Mouse (Mus musculus) midbrain, embryonic 11.5 days (tissue): Measurements from ENCODE around the gene Lpin1. TPM values are rescaled to one million over a fixed set of nuclear protein-coding genes. Genes with fewer than 3 reads are reported as not detected.

ENCODE experiments used
- ATAC-seq: fragments of 200-750 bp; cut with Nextera tagmentation; 2 replicates; pipeline ENCODE4 v1.8.0; 2017; ENCODE audit warnings: moderate TSS enrichment, moderate library complexity; ENCODE audit not compliant: low FRiP score
- DNase-seq: peaks from one replicate; pipeline ENCODE4 v3.0.0; 2015; ENCODE audit warnings: low spot score; ENCODE audit errors: missing footprints
- H3K27ac ChIP-seq: fragments of 300-500 bp; sonication (generic); 2 replicates; pipeline ENCODE4 v1.5.1; 2014; ENCODE audit warnings: low read depth, low read length
- H3K27me3 ChIP-seq: fragments of 300-500 bp; sonication (generic); 2 replicates; pipeline ENCODE4 v1.6.1; 2014; ENCODE audit warnings: mild to moderate bottlenecking, low read length, moderate library complexity, mixed read lengths; ENCODE audit not compliant: control insufficient read depth, insufficient read depth
- H3K36me3 ChIP-seq: fragments of 300-500 bp; sonication (generic); 2 replicates; pipeline ENCODE4 v1.6.1; 2014; ENCODE audit warnings: mild to moderate bottlenecking, low read length, moderate library complexity, mixed read lengths; ENCODE audit not compliant: control insufficient read depth, insufficient read depth
- H3K4me1 ChIP-seq: fragments of 300-500 bp; sonication (generic); 2 replicates; pipeline ENCODE4 v1.6.1; 2014; ENCODE audit warnings: low read length; ENCODE audit not compliant: control insufficient read depth, insufficient read depth
- H3K4me2 ChIP-seq: fragments of 300-500 bp; sonication (generic); 2 replicates; pipeline ENCODE4 v1.6.1; 2014; ENCODE audit warnings: mild to moderate bottlenecking, moderate library complexity
- H3K4me3 ChIP-seq: fragments of 300-500 bp; sonication (generic); 2 replicates; pipeline ENCODE4 v1.5.1; 2014; ENCODE audit warnings: low read depth, low read length
- H3K9ac ChIP-seq: fragments of 300-500 bp; sonication (generic); 2 replicates; pipeline ENCODE4 v1.6.1; 2014; ENCODE audit warnings: low read length
- H3K9me3 ChIP-seq: fragments of 300-500 bp; sonication (generic); 2 replicates; pipeline ENCODE4 v1.6.1; 2016; ENCODE audit warnings: low read length; ENCODE audit not compliant: control insufficient read depth
- WGBS: fragments of 180-500 bp; shearing (Covaris S2); extraction: QIAGEN DNeasy Blood & Tissue Kit; methylation state at CpG from one replicate; pipeline ENCODE4 v1.1.7; 2014; 5-methylcytosine and 5-hydroxymethylcytosine counted together
- polyA plus RNA-seq: library from polyadenylated mRNA; unstranded; fragments of >200 nt; fragmentation: Nextera tagmentation; extraction: Ambion mirVana; gene quantifications from 2 replicates; pipeline ENCODE4 v1.2.1, GENCODE M21; 2014

The Lpin1 gene
- polyA plus RNA-seq, 1 experiment from 2014 or later: 10.5 TPM

DNA sequence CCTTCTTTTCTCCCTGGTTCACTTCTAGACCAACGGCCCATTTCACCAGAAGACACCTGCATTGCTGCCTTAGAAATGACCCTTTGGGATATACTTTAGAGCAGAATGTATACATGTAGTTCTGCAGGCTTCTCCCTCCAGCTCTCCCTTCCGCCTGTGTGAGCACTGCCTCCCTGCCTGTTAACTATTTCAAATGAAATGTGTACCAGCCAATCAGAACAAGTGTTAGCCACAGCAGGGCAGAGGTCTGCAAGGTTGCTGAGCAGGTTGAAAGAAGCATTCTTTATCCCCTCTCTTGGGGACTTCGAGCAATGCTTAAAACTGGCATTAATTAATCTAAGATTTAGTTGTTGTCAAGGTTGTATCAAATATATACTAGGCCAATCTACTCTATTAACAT, 11.4 kb downstream of the Lpin1 start:
- Histone ChIP-seq H3K9ac (no peak overlapping the region), H3K27me3 (no peaks in the 10 kb centered on the region), H3K4me1 (no peaks in the 10 kb centered on the region), H3K9me3 (no peaks in the 10 kb centered on the region), H3K4me3 (no peak overlapping the region), H3K36me3 (no peaks in the 10 kb centered on the region), H3K4me2 (no peak overlapping the region), H3K27ac (no peak overlapping the region)
- no peak for DNase-seq
- 42% methylated on average over 3 of the region's 3 CpGs for WGBS
- no peak for ATAC-seq

DNA sequence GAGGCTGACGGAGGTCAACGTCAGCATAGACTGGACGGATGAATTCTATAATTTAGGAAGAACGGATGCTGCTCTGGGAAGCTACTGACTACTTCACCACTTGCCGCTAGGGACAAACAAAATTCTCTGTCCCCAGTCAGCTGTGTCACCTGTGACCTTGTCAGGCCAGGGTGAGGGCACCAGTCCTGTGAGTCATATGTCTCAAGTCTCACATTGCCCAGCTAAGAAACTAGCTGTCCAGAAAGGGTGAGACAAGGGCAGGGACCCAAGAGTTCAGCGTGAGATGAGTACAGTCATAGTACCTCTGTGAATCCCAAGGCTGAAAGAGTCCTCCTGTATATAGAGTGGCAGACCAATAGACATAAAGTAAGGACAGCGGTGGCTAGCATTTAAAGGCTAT, 17.0 kb downstream of the Lpin1 start:
- no peak overlapping the region for H3K4me2 ChIP-seq
- H3K9ac ChIP-seq: no peak overlapping the region
- no peaks in the 10 kb centered on the region for H3K27me3 ChIP-seq
- no peak for DNase-seq
- no peak overlapping the region for H3K27ac ChIP-seq
- peaks cover 14% of the 10 kb centered on the region for H3K4me1 ChIP-seq
- H3K36me3 ChIP-seq: no peaks in the 10 kb centered on the region
- no peak overlapping the region for H3K4me3 ChIP-seq
- H3K9me3 ChIP-seq: no peaks in the 10 kb centered on the region
- WGBS: 90% methylated on average over 7 of the region's 7 CpGs
- no peak for ATAC-seq

DNA sequence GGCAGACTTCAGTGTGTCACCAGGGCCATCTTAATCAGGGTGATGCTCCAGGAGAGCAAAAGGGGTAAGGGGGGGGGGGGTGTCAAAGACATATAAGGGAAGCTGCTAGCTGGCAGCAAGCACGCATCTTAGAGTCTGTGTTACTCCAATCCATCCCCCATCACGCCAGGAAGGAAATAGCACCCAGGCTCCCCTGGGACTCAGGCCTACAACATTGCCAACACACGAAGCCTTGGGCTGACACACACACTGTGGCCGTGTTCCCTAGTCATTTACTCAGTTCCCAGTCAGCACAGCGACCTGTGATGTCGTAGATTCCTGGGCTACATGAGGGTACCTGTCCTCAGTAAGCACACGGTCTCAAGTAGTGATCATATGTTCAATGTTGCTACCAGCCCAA, 17.8 kb downstream of the Lpin1 start:
- 75% methylated on average over 7 of the region's 7 CpGs for WGBS
- Histone ChIP-seq H3K4me2 (no peak overlapping the region), H3K9me3 (no peaks in the 10 kb centered on the region), H3K27ac (no peak overlapping the region), H3K9ac (no peak overlapping the region), H3K27me3 (no peaks in the 10 kb centered on the region), H3K4me3 (no peak overlapping the region), H3K36me3 (no peaks in the 10 kb centered on the region), H3K4me1 (peaks cover 22% of the 10 kb centered on the region)
- no peak for DNase-seq
- ATAC-seq: no peak

DNA sequence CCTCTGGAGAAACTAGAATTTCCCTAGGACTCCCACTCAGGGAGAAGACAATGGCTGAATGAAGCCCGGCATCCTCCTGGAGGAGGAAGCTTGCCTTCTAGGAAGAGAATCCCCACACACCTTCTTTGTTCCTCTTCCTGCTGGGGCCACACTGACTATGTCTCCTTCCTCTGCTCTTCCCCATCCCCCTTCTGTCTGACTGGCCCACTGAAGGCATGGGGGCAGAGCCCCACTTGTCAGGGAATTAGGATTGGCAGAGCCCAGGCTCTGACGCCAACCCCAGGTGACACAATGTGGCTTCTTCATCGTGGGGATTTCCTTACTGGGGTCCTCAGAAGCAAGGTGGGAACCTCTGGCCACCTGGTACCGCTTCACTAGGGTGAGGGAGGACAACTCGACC, 18.3 kb downstream of the Lpin1 start:
- H3K4me3 ChIP-seq: no peak overlapping the region
- H3K9me3 ChIP-seq: no peaks in the 10 kb centered on the region
- no peak overlapping the region for H3K4me2 ChIP-seq
- ATAC-seq: no peak
- WGBS: 74% methylated on average over 5 of the region's 5 CpGs
- H3K36me3 ChIP-seq: no peaks in the 10 kb centered on the region
- no peak overlapping the region for H3K9ac ChIP-seq
- peaks cover 22% of the 10 kb centered on the region for H3K4me1 ChIP-seq
- DNase-seq: no peak
- no peak overlapping the region for H3K27ac ChIP-seq
- H3K27me3 ChIP-seq: no peaks in the 10 kb centered on the region

DNA sequence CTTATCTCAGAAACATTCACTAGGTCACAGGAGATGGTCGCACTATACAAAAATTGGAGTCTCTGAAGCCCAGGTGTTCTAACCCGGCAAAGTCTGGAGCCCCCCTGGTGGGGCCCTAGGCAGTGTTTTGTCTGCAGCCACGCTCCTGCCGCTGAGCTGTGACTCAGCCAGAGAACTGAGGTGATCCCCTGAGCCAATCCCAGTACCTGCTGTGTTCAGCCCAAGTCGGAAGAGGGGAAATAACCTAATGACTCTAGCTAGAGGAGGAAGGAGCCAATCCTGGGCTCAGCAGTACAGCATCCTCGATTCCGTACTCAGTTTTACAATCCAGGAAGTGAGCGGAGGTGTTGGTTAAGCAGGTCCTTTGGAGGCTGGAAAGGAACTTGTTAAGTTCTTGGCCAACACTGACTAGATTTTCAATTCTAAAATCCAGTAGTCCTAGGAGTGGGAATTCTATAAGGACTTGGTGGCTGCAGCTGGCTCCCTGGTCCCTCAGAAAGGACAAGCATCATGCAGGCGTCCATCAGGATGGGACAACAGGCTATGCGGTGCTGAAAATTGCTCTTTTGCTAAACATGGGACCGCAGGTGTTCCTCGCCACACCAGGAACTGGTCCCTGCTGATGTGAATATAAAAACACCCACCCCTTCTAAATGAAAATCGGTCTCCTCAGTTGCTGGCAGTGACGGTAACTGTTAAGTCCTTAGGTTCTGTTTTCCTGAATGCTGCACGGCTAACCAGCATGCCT, 19.1 kb downstream of the Lpin1 start:
- 13% methylated on average over 15 of the region's 15 CpGs for WGBS
- Histone ChIP-seq H3K9me3 (no peaks in the 10 kb centered on the region), H3K4me1 (peaks cover 22% of the 10 kb centered on the region), H3K9ac (peak overlapping the region; percentile 55; the same call in 1 of the 2 replicates), H3K4me3 (peak overlapping the region; percentile 28), H3K27ac (peak overlapping the region; percentile 26; the same call in 1 of the 2 replicates), H3K36me3 (no peaks in the 10 kb centered on the region), H3K4me2 (peak overlapping the region; percentile 53), H3K27me3 (no peaks in the 10 kb centered on the region)
- ATAC-seq (peak; percentile 80), DNase-seq (peak; percentile 99)

DNA sequence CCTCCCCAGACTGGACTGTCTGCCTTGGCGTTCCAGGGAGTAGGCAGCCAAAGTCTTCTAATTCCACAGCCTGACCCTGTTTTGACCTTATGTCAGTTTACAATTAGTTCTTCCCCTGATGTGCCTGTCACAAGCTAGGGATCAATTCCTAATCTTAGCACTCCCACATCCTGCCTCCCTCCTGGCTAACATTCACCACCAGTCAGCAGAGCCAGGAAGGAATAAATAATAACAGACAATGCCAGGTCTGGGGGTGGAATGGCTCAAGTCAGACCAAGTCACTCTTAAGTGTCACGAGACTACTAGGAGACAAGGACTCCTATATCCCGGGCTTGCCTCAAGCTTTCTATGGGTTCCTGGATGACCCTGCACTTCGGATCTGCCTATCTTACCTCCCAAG, 20.8 kb downstream of the Lpin1 start:
- WGBS: 21% methylated on average over 4 of the region's 4 CpGs

DNA sequence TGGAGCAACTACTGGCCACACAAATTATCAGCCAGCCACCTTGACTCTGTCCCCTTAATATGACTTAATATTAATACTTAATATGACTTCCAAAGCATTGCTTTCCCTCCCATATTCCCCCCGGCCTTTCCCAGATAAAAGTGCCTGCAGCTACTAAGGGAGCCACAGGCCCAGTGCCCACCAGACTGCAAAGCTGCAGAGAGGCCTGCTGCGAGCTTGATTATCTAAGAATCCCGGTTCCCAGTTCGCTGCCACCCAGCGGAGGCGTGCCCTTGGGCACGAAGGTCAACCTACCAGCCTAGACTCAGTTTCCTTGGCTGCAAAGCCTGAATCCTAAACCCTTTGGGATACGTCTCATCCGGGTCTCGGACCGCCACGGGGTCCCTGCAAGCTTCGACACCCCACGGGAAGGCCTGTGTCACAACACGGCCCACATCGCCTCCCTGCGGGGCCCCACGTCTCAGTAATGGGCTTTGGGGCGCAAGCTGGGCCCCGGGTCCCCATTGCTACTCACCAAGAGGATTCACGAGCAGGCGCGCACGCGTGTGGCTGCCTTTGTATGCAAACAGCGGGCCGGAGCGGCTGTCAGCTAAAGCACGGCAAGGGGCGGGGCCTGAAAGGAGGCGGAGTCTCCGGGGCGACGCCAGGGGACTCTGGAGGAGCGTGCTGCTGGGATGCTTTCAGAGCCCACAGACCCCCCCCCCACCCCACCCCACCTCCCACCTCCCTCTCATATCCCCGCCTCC, 21.4 kb downstream of the Lpin1 start:
- DNase-seq: peak; percentile 99
- Histone ChIP-seq H3K9me3 (no peaks in the 10 kb centered on the region), H3K36me3 (no peaks in the 10 kb centered on the region), H3K4me3 (peak overlapping the region; percentile 72), H3K27ac (peak overlapping the region; percentile 40; the same call in 1 of the 2 replicates), H3K4me2 (peak overlapping the region; percentile 71), H3K27me3 (no peaks in the 10 kb centered on the region), H3K4me1 (peaks cover 23% of the 10 kb centered on the region), H3K9ac (peak overlapping the region; percentile 74)
- ATAC-seq: peak; percentile 90
- WGBS: under 1% methylated on average over 35 of the region's 36 CpGs

More for the DNA sequence above, 20.8 kb downstream of the Lpin1 start:
- Histone ChIP-seq H3K4me2 (peak overlapping the region; percentile 71; the same call in 1 of the 2 replicates), H3K27me3 (no peaks in the 10 kb centered on the region), H3K9ac (no peak overlapping the region), H3K27ac (no peak overlapping the region), H3K9me3 (no peaks in the 10 kb centered on the region), H3K36me3 (no peaks in the 10 kb centered on the region), H3K4me3 (no peak overlapping the region), H3K4me1 (peaks cover 22% of the 10 kb centered on the region)
- no peak for ATAC-seq
- no peak for DNase-seq

DNA sequence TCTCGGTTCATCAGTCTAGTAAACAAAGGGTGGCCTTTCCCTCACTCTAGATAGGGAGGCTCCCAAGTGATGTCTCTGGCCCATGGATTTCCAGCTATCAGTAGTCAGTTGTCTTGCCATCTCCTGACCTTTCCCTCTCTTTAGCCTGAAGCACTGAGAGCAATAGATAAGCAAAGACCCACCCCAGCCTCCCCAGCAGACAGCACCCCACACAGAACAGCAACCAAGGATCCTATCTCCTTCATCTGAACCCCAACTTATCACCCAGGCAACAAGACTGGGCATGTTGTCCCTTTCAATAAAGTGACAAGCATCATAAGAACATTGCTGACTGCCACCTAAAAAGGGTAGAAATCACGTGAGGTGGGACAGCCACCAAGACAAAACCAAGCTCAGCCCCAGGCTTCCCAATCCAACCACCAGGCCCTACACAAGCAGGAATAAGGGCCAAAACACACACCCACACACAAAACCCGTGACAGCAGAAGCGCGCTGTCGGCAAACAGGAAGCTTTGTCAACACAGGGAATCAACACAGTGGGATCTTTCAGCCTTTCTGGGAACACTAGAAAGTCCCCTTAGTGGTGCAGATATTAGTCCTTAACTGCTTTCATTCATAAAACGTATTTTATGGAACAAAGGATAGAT, 22.2 kb downstream of the Lpin1 start:
- H3K27ac ChIP-seq: no peak overlapping the region
- whole genome bisulfite sequencing: 27% methylated on average over 7 of the region's 7 CpGs
- no peaks in the 10 kb centered on the region for H3K27me3 ChIP-seq
- H3K4me2 ChIP-seq: peak overlapping the region; percentile 71
- H3K9ac ChIP-seq: peak overlapping the region; percentile 74
- DNase-seq: peak; percentile 82
- peaks cover 31% of the 10 kb centered on the region for H3K4me1 ChIP-seq
- no peaks in the 10 kb centered on the region for H3K9me3 ChIP-seq
- no peaks in the 10 kb centered on the region for H3K36me3 ChIP-seq
- peak overlapping the region; percentile 72 for H3K4me3 ChIP-seq
- no peak for ATAC-seq

DNA sequence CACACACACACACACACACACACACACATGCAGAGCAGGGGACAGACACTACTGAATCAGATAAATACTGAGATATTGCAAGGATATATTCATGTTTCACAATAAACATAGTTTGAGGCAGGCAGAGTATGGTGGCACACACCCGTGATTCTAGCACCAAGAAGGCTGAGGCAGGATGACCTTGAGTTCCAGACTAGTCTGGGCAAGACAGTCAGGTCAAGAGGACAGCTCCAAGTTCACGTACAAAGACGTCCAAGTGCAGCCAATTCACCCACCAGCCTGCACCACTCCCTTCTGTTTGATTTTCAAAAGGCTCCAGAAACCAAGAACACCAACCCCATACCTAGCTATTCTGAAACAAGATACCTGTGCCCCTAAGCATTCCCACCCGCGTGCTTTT, 23.0 kb downstream of the Lpin1 start:
- H3K4me1 ChIP-seq: peaks cover 31% of the 10 kb centered on the region
- H3K27ac ChIP-seq: no peak overlapping the region
- H3K27me3 ChIP-seq: no peaks in the 10 kb centered on the region
- no peak overlapping the region for H3K4me3 ChIP-seq
- ATAC-seq (no peak), DNase-seq (no peak)
- H3K36me3 ChIP-seq: no peaks in the 10 kb centered on the region
- no peak overlapping the region; the same call in 1 of the 2 replicates for H3K4me2 ChIP-seq
- H3K9me3 ChIP-seq: no peaks in the 10 kb centered on the region
- no peak overlapping the region for H3K9ac ChIP-seq
- WGBS: 77% methylated on average over 5 of the region's 5 CpGs
